Mouse (Mus musculus) right cerebral cortex, postnatal 25 days (tissue): ENCODE results near the gene Mlph.

Source experiments
- DNase-seq: peaks from one replicate; pipeline ENCODE4 v3.0.0; 2022

Mlph gene

GRCm38 (mm10) chr1:90914948-90915569 lies at the start of gene Mlph:
Gene Mlph, plus strand, starts transcription at chr1:90915085.
- DNase-seq = no peak

- DNase-seq = no peak
Measured at GRCm38 (mm10) chr1:90866734-90867133, 48.2 kb upstream of the Mlph start.

- DNase-seq = no peak
Measured at GRCm38 (mm10) chr1:90870581-90870980, 44.3 kb upstream of the Mlph start.

GRCm38 (mm10) chr1:90875371-90875770 lies 39.5 kb upstream of the Mlph start:
- DNase-seq = no peak

- DNase-seq = no peak
Measured at GRCm38 (mm10) chr1:90875961-90876360, 38.9 kb upstream of the Mlph start.

- DNase-seq = no peak
Measured at GRCm38 (mm10) chr1:90876486-90877270, 38.2 kb upstream of the Mlph start.

- no peak for DNase-seq
Measured at GRCm38 (mm10) chr1:90885771-90886460, 29.0 kb upstream of the Mlph start.

GRCm38 (mm10) chr1:90894521-90894920 lies 20.4 kb upstream of the Mlph start:
- no peak for DNase-seq

- DNase-seq = no peak
Measured at GRCm38 (mm10) chr1:90895004-90895403, 19.9 kb upstream of the Mlph start.

GRCm38 (mm10) chr1:90896281-90896680 lies 18.6 kb upstream of the Mlph start:
- no peak for DNase-seq

GRCm38 (mm10) chr1:90896741-90897361 lies 18.0 kb upstream of the Mlph start:
- DNase-seq = peak; percentile 48

GRCm38 (mm10) chr1:90898012-90898411 lies 16.9 kb upstream of the Mlph start:
- DNase-seq = no peak

GRCm38 (mm10) chr1:90899816-90900215 lies 15.1 kb upstream of the Mlph start:
- DNase-seq = no peak

- no peak for DNase-seq
Measured at GRCm38 (mm10) chr1:90900406-90900805, 14.5 kb upstream of the Mlph start.

- no peak for DNase-seq
Measured at GRCm38 (mm10) chr1:90901246-90901645, 13.6 kb upstream of the Mlph start.

- no peak for DNase-seq
Measured at GRCm38 (mm10) chr1:90901681-90902208, 13.1 kb upstream of the Mlph start.

- DNase-seq = no peak
Measured at GRCm38 (mm10) chr1:90902751-90903150, 12.1 kb upstream of the Mlph start.

GRCm38 (mm10) chr1:90903211-90903945 lies 11.5 kb upstream of the Mlph start:
- DNase-seq = no peak

- peak; percentile 77 for DNase-seq
Measured at GRCm38 (mm10) chr1:90903971-90904458, 10.9 kb upstream of the Mlph start.

- no peak for DNase-seq
Measured at GRCm38 (mm10) chr1:90904729-90905404, 10.0 kb upstream of the Mlph start.

GRCm38 (mm10) chr1:90906357-90906756 lies 8.5 kb upstream of the Mlph start:
- DNase-seq = no peak

- DNase-seq = no peak
Measured at GRCm38 (mm10) chr1:90909161-90909560, 5.7 kb upstream of the Mlph start.
